8 mouse cellular contexts compared by ENCODE assay signal in genomic region chr5:64326427-64327181, GRCm38 (mm10).
DNase-seq lines count a peak whose midpoint lies in the region; ATAC-seq lines count a peak whose summit lies in the region.

No protein-coding gene starts in this region.

- ATAC-seq in intestine, embryonic 14.5 days (replicated peaks; ENCODE audit: low FRiP score, low TSS enrichment, low read depth) = no peak
- ATAC-seq in liver, embryonic 13.5 days (ENCODE audit: low read depth) = peak; percentile 83
- peak; percentile 44; the same call in 1 of the 2 replicates for ATAC-seq in neural tube, embryonic 15.5 days (ENCODE audit: low FRiP score)

- H3K9ac ChIP-seq in intestine, embryonic 14.5 days (ENCODE audit: low read length) = no peak overlapping the region
- H3K9ac ChIP-seq in liver, embryonic 13.5 days = no peak overlapping the region
- no peak overlapping the region for H3K9ac ChIP-seq in neural tube, embryonic 15.5 days (replicated peaks)

- H3K27me3 ChIP-seq in intestine, embryonic 14.5 days (replicated peaks; ENCODE audit: control insufficient read depth, insufficient read depth, low read length) = no peaks in the 10 kb centered on the region
- no peaks in the 10 kb centered on the region for H3K27me3 ChIP-seq in liver, embryonic 13.5 days
- H3K27me3 ChIP-seq in neural tube, embryonic 15.5 days (replicated peaks) = no peaks in the 10 kb centered on the region

- DNase-seq in 3134 (ENCODE audit: extremely low read depth, insufficient read length, low spot score) = peak; percentile 53
- peak; percentile 85 for DNase-seq in gastrocnemius, postnatal 25 days
- DNase-seq in intestine, embryonic 14.5 days (ENCODE audit: low spot score) = no peak
- no peak for DNase-seq in liver, embryonic 13.5 days
- no peak for DNase-seq in frontal cortex, adult 2 months (ENCODE audit: extremely low spot score in 1 of 2, low spot score in 1 of 2)
- DNase-seq in spleen, postnatal 4 days (ENCODE audit: low spot score in 2 of 2) = no peak

- WGBS in intestine, embryonic 14.5 days = 62% methylated on average over 7 of the region's 7 CpGs
- WGBS in liver, embryonic 13.5 days (ENCODE audit: insufficient replicate concordance) = 76% methylated on average over 7 of the region's 7 CpGs
- WGBS in neural tube, embryonic 15.5 days = 77% methylated on average over 7 of the region's 7 CpGs

- H3K27ac ChIP-seq in brown adipose tissue, adult 24 weeks (replicated peaks; ENCODE audit: low read depth, low read length) = peak overlapping the region; percentile 99
- peak overlapping the region; percentile 11; the same call in 1 of the 2 replicates for H3K27ac ChIP-seq in intestine, embryonic 14.5 days (ENCODE audit: low read depth)
- H3K27ac ChIP-seq in liver, embryonic 13.5 days = peak overlapping the region; percentile 63
- peak overlapping the region; percentile 41 for H3K27ac ChIP-seq in neural tube, embryonic 15.5 days (replicated peaks)

- H3K36me3 ChIP-seq in intestine, embryonic 14.5 days (ENCODE audit: control insufficient read depth, insufficient read depth, low read length) = peaks cover 51% of the 10 kb centered on the region
- peaks cover 20% of the 10 kb centered on the region for H3K36me3 ChIP-seq in liver, embryonic 13.5 days
- peaks cover 15% of the 10 kb centered on the region for H3K36me3 ChIP-seq in neural tube, embryonic 15.5 days

- H3K4me3 ChIP-seq in brown adipose tissue, adult 24 weeks (ENCODE audit: insufficient read depth, low read depth, low read length) = no peak overlapping the region
- no peak overlapping the region for H3K4me3 ChIP-seq in intestine, embryonic 14.5 days (ENCODE audit: low read depth, low read length)
- no peak overlapping the region for H3K4me3 ChIP-seq in liver, embryonic 13.5 days (replicated peaks)
- no peak overlapping the region for H3K4me3 ChIP-seq in neural tube, embryonic 15.5 days (replicated peaks)

- H3K4me1 ChIP-seq in brown adipose tissue, adult 24 weeks (ENCODE audit: control insufficient read depth, insufficient read depth, insufficient read length, low read length) = peaks cover 47% of the 10 kb centered on the region
- H3K4me1 ChIP-seq in intestine, embryonic 14.5 days (replicated peaks; ENCODE audit: control insufficient read depth, insufficient read depth, low read length) = peaks cover 10% of the 10 kb centered on the region; the same call in 1 of the 2 replicates
- H3K4me1 ChIP-seq in liver, embryonic 13.5 days (replicated peaks) = peaks cover 13% of the 10 kb centered on the region
- peaks cover 34% of the 10 kb centered on the region for H3K4me1 ChIP-seq in neural tube, embryonic 15.5 days

- H3K9me3 ChIP-seq in intestine, embryonic 14.5 days (ENCODE audit: control insufficient read depth, low read length) = no peaks in the 10 kb centered on the region
- H3K9me3 ChIP-seq in liver, embryonic 13.5 days (replicated peaks) = no peaks in the 10 kb centered on the region
- H3K9me3 ChIP-seq in neural tube, embryonic 15.5 days (replicated peaks) = no peaks in the 10 kb centered on the region

- no peak overlapping the region for H3K4me2 ChIP-seq in intestine, embryonic 14.5 days (ENCODE audit: low read length)
- no peak overlapping the region for H3K4me2 ChIP-seq in liver, embryonic 13.5 days
- no peak overlapping the region for H3K4me2 ChIP-seq in neural tube, embryonic 15.5 days

Comparison
In these comparisons a context has a peak if more than half of its experiments do, and no peak if none do; other contexts are left out.
1. DNase-seq: peak in 3134 (single experiment) and gastrocnemius, postnatal 25 days (single experiment); none in intestine, embryonic 14.5 days (single experiment), liver, embryonic 13.5 days (single experiment), frontal cortex, adult 2 months (0 of 2) and spleen, postnatal 4 days (0 of 2).
2. H3K27ac ChIP-seq: peak in every context shown above with its lines; median percentile 99 in brown adipose tissue, adult 24 weeks; 63 in liver, embryonic 13.5 days; 41 in neural tube, embryonic 15.5 days; 11 in intestine, embryonic 14.5 days.